Mouse (Mus musculus): ENCODE data around the gene Dact1. TPM values are rescaled to one million over a fixed set of nuclear protein-coding genes. Genes with fewer than 3 reads are reported as not detected.

Dact1 gene
- polyA plus RNA-seq, 1 experiment from 2014 or later, result 26.0 TPM

- H3K4me1 ChIP-seq, result peaks cover 11% of the 10 kb centered on the region
- no peak overlapping the region for H3K4me3 ChIP-seq
- H3K9ac ChIP-seq, result no peak overlapping the region
- WGBS, result 50% methylated on average over 8 of the region's 8 CpGs
- no peak for ATAC-seq
- no peak overlapping the region for H3K27ac ChIP-seq
- H3K27me3 ChIP-seq, result 0 out of 2 replicates have a peak, but pooled peaks cover 4% of the 10 kb centered on the region
- no peak overlapping the region for H3K4me2 ChIP-seq
- no peaks in the 10 kb centered on the region for H3K36me3 ChIP-seq (ENCODE audit: poor library complexity, severe bottlenecking)
- no peaks in the 10 kb centered on the region for H3K9me3 ChIP-seq (replicated peaks)
Observed at GRCm38 (mm10) chr12:71296849-71297535, 12.7 kb upstream of the Dact1 start.

GRCm38 (mm10) chr12:71310068-71310931, 616 bp downstream of the Dact1 start:
- WGBS, result under 1% methylated on average over 56 of the region's 56 CpGs

GRCm38 (mm10) chr12:71311237-71311887, 1.7 kb downstream of the Dact1 start:
- Histone ChIP-seq H3K9ac (peak overlapping the region; percentile 96), H3K27me3 (peaks cover 4% of the 10 kb centered on the region; the same call in 1 of the 2 replicates), H3K27ac (peak overlapping the region; percentile 48; the same call in 1 of the 2 replicates), H3K4me1 (peaks cover 18% of the 10 kb centered on the region; the same call in 1 of the 2 replicates), H3K4me2 (peak overlapping the region; percentile 83), H3K36me3 (ENCODE audit: poor library complexity, severe bottlenecking) (peaks cover 32% of the 10 kb centered on the region), H3K4me3 (peak overlapping the region; percentile 83), H3K9me3 (replicated peaks) (no peaks in the 10 kb centered on the region)
- WGBS, result 35% methylated on average over 13 of the region's 13 CpGs
- ATAC-seq, result no peak

More at GRCm38 (mm10) chr12:71310068-71310931, 616 bp downstream of the Dact1 start:
- Histone ChIP-seq H3K27ac (peak overlapping the region; percentile 90), H3K9ac (peak overlapping the region; percentile 96), H3K4me1 (peaks cover 18% of the 10 kb centered on the region; the same call in 1 of the 2 replicates), H3K9me3 (replicated peaks) (no peaks in the 10 kb centered on the region), H3K4me2 (peak overlapping the region; percentile 83), H3K27me3 (peaks cover 9% of the 10 kb centered on the region; the same call in 1 of the 2 replicates), H3K4me3 (peak overlapping the region; percentile 83), H3K36me3 (ENCODE audit: poor library complexity, severe bottlenecking) (peaks cover 22% of the 10 kb centered on the region)
- ATAC-seq, result peak; percentile 79

GRCm38 (mm10) chr12:71318239-71318638, 8.6 kb downstream of the Dact1 start:
- peaks cover 63% of the 10 kb centered on the region for H3K36me3 ChIP-seq (ENCODE audit: poor library complexity, severe bottlenecking)
- peak overlapping the region; percentile 31 for H3K4me2 ChIP-seq
- peaks cover 9% of the 10 kb centered on the region for H3K9me3 ChIP-seq (replicated peaks)

GRCm38 (mm10) chr12:71319536-71319935, 9.9 kb downstream of the Dact1 start:
- peaks cover 9% of the 10 kb centered on the region for H3K9me3 ChIP-seq (replicated peaks)
- H3K27ac ChIP-seq, result no peak overlapping the region
- 94% methylated on average over 4 of the region's 4 CpGs for WGBS
- H3K27me3 ChIP-seq, result no peaks in the 10 kb centered on the region
- no peak overlapping the region for H3K4me3 ChIP-seq
- no peak for ATAC-seq
- no peak overlapping the region for H3K9ac ChIP-seq
- no peaks in the 10 kb centered on the region for H3K4me1 ChIP-seq
- H3K36me3 ChIP-seq (ENCODE audit: poor library complexity, severe bottlenecking), result peaks cover 53% of the 10 kb centered on the region
- H3K4me2 ChIP-seq, result no peak overlapping the region

More at GRCm38 (mm10) chr12:71318239-71318638, 8.6 kb downstream of the Dact1 start:
- Histone ChIP-seq H3K27me3 (no peaks in the 10 kb centered on the region), H3K4me1 (no peaks in the 10 kb centered on the region), H3K9ac (no peak overlapping the region), H3K27ac (no peak overlapping the region), H3K4me3 (no peak overlapping the region)
- WGBS, result 72% methylated on average over 40 of the region's 40 CpGs
- no peak for ATAC-seq

GRCm38 (mm10) chr12:71332646-71333045, 23.0 kb downstream of the Dact1 start:
- Histone ChIP-seq H3K4me2 (no peak overlapping the region), H3K4me3 (no peak overlapping the region), H3K9ac (no peak overlapping the region), H3K36me3 (ENCODE audit: poor library complexity, severe bottlenecking) (no peaks in the 10 kb centered on the region), H3K27ac (no peak overlapping the region), H3K9me3 (replicated peaks) (no peaks in the 10 kb centered on the region), H3K4me1 (peaks cover 18% of the 10 kb centered on the region), H3K27me3 (0 out of 2 replicates have a peak, but pooled peaks cover 4% of the 10 kb centered on the region)
- ATAC-seq, result no peak
- WGBS, result 72% methylated on average over 3 of the region's 3 CpGs

- Histone ChIP-seq H3K27ac (no peak overlapping the region), H3K36me3 (ENCODE audit: poor library complexity, severe bottlenecking) (no peaks in the 10 kb centered on the region), H3K4me3 (no peak overlapping the region), H3K9me3 (replicated peaks) (no peaks in the 10 kb centered on the region), H3K27me3 (0 out of 2 replicates have a peak, but pooled peaks cover 4% of the 10 kb centered on the region), H3K4me1 (peaks cover 25% of the 10 kb centered on the region), H3K4me2 (no peak overlapping the region), H3K9ac (no peak overlapping the region)
- ATAC-seq, result no peak
- WGBS, result 61% methylated on average over 5 of the region's 5 CpGs
Observed at GRCm38 (mm10) chr12:71333561-71333960, 23.9 kb downstream of the Dact1 start.

GRCm38 (mm10) chr12:71337025-71337582, 27.4 kb downstream of the Dact1 start:
- 70% methylated on average over 11 of the region's 11 CpGs for WGBS
- Histone ChIP-seq H3K4me2 (no peak overlapping the region), H3K4me3 (no peak overlapping the region), H3K36me3 (ENCODE audit: poor library complexity, severe bottlenecking) (no peaks in the 10 kb centered on the region), H3K27me3 (0 out of 2 replicates have a peak, but pooled peaks cover 4% of the 10 kb centered on the region), H3K9me3 (replicated peaks) (no peaks in the 10 kb centered on the region), H3K27ac (no peak overlapping the region), H3K4me1 (peaks cover 36% of the 10 kb centered on the region), H3K9ac (no peak overlapping the region)
- no peak for ATAC-seq

- 0 out of 2 replicates have a peak, but pooled peaks cover 4% of the 10 kb centered on the region for H3K27me3 ChIP-seq
- no peaks in the 10 kb centered on the region for H3K9me3 ChIP-seq (replicated peaks)
- 76% methylated on average over 6 of the region's 6 CpGs for WGBS
- ATAC-seq, result no peak
- H3K4me3 ChIP-seq, result no peak overlapping the region
- no peaks in the 10 kb centered on the region for H3K36me3 ChIP-seq (ENCODE audit: poor library complexity, severe bottlenecking)
- H3K27ac ChIP-seq, result no peak overlapping the region
- H3K9ac ChIP-seq, result no peak overlapping the region
- peaks cover 36% of the 10 kb centered on the region for H3K4me1 ChIP-seq
- H3K4me2 ChIP-seq, result no peak overlapping the region
Observed at GRCm38 (mm10) chr12:71337896-71338463, 28.3 kb downstream of the Dact1 start.

GRCm38 (mm10) chr12:71339142-71339848, 29.6 kb downstream of the Dact1 start:
- no peaks in the 10 kb centered on the region for H3K27me3 ChIP-seq
- H3K27ac ChIP-seq, result no peak overlapping the region
- no peaks in the 10 kb centered on the region for H3K9me3 ChIP-seq (replicated peaks)
- no peak overlapping the region for H3K4me2 ChIP-seq
- H3K4me3 ChIP-seq, result no peak overlapping the region
- H3K9ac ChIP-seq, result no peak overlapping the region
- ATAC-seq, result no peak
- no peaks in the 10 kb centered on the region for H3K36me3 ChIP-seq (ENCODE audit: poor library complexity, severe bottlenecking)
- H3K4me1 ChIP-seq, result peaks cover 29% of the 10 kb centered on the region
- 73% methylated on average over 16 of the region's 16 CpGs for WGBS

- WGBS, result 47% methylated on average over 13 of the region's 13 CpGs
- Histone ChIP-seq H3K9ac (no peak overlapping the region), H3K27me3 (no peaks in the 10 kb centered on the region), H3K36me3 (ENCODE audit: poor library complexity, severe bottlenecking) (no peaks in the 10 kb centered on the region), H3K9me3 (replicated peaks) (no peaks in the 10 kb centered on the region), H3K4me2 (no peak overlapping the region), H3K4me3 (no peak overlapping the region), H3K4me1 (peaks cover 20% of the 10 kb centered on the region; the same call in 1 of the 2 replicates), H3K27ac (no peak overlapping the region)
- no peak for ATAC-seq
Observed at GRCm38 (mm10) chr12:71342397-71342796, 32.7 kb downstream of the Dact1 start.

Measured in forebrain, embryonic 13.5 days (tissue).